16 mouse cellular contexts compared by ENCODE assay signal in genomic region chr5:64217816-64218602, GRCm38 (mm10).
DNase-seq lines count a peak whose midpoint lies in the region; ATAC-seq and TF ChIP-seq lines count a peak whose summit lies in the region.
"Had no signal": no experiment of that assay in that cellular context is flagged by ENCODE, and none has a peak within 500 bp of the region (broad histone marks: within the 10 kb centered on the region; RNA-seq: fewer than 3 reads in every experiment).

No protein-coding gene starts in this region.

- TF ChIP-seq POLR2A in CH12.LX (IDR thresholded peaks at IDR 0.05; ENCODE audit: low read depth, low read length): no peak
- no peak for TF ChIP-seq POLR2A in small intestine, adult 2 months (IDR thresholded peaks at IDR 0.05; ENCODE audit: low read depth, low read length)
- TF ChIP-seq POLR2A in cerebellum, adult 2 months (IDR thresholded peaks at IDR 0.05; ENCODE audit: borderline replicate concordance, insufficient read depth, low read length): no peak

- no peak overlapping the region for H3K4me2 ChIP-seq in heart, embryonic 16.5 days (ENCODE audit: low read depth, low read length)
- H3K4me2 ChIP-seq in CH12.LX (ENCODE audit: insufficient read depth, low read depth, poor library complexity, severe bottlenecking): 0 out of 2 replicates have a peak overlapping the region, but pooled peaks have one; percentile 6
- H3K4me2 ChIP-seq: embryonic facial prominence, embryonic 13.5 days; heart, embryonic 11.5 days; hindbrain, embryonic 14.5 days had no signal

- H3K27ac ChIP-seq in heart, embryonic 16.5 days (ENCODE audit: low read length): no peak overlapping the region
- no peak overlapping the region for H3K27ac ChIP-seq in CH12.LX (ENCODE audit: insufficient read depth, low read depth)
- H3K27ac ChIP-seq in small intestine, adult 2 months (ENCODE audit: insufficient read depth, low read depth, low read length): peak overlapping the region; percentile 92
- H3K27ac ChIP-seq in cerebellum, adult 2 months (ENCODE audit: insufficient read depth, low read length): no peak overlapping the region
- H3K27ac ChIP-seq: embryonic facial prominence, embryonic 13.5 days; hindbrain, embryonic 14.5 days had no signal

- dilution Hi-C loops in CH12.LX (cut with MboI; ENCODE audit: extremely low pct_ligation_motif_present, extremely low pct_unique_long_range_greater_than_20kb, low sequenced_read_pairs): no loop called here

- no peak overlapping the region for H3K4me3 ChIP-seq in heart, embryonic 16.5 days (ENCODE audit: low read length)
- no peak overlapping the region for H3K4me3 ChIP-seq in CH12.LX (replicated peaks in 1 of 3; ENCODE audit: low read depth in 2 of 3, low read length in 2 of 3, poor library complexity in 1 of 3)
- no peak overlapping the region for H3K4me3 ChIP-seq in small intestine, adult 2 months (ENCODE audit: low read depth, low read length)
- H3K4me3 ChIP-seq in cerebellum, adult 2 months (replicated peaks; ENCODE audit: insufficient read depth, low read depth, low read length): no peak overlapping the region
- H3K4me3 ChIP-seq: embryonic facial prominence, embryonic 13.5 days had no signal

- H3K4me1 ChIP-seq in heart, embryonic 16.5 days (ENCODE audit: control insufficient read depth, insufficient read depth, low read length): 0 out of 2 replicates have a peak, but pooled peaks cover 3% of the 10 kb centered on the region
- H3K4me1 ChIP-seq in CH12.LX (ENCODE audit: control insufficient read depth in 1 of 2, insufficient read depth in 2 of 2): peaks cover 15 to 42% of the 10 kb centered on the region in 2 experiments
- H3K4me1 ChIP-seq in small intestine, adult 2 months (ENCODE audit: control insufficient read depth, insufficient read depth, insufficient read length, low read length): peaks cover 13% of the 10 kb centered on the region; the same call in 1 of the 2 replicates
- H3K4me1 ChIP-seq in cerebellum, adult 2 months (ENCODE audit: control insufficient read depth, insufficient read depth, low read length): no peaks in the 10 kb centered on the region

- TF ChIP-seq CTCF in CH12.LX (conservative IDR thresholded peaks at IDR 0.05 in 1 of 2, IDR thresholded peaks at IDR 0.05 in 1 of 2; ENCODE audit: low read depth in 2 of 2, low read length in 2 of 2): no peak
- no peak for TF ChIP-seq CTCF in small intestine, adult 2 months (IDR thresholded peaks at IDR 0.05; ENCODE audit: extremely low read depth, insufficient read length, insufficient replicate concordance, low read depth, low read length)
- no peak for TF ChIP-seq CTCF in cerebellum, adult 2 months (IDR thresholded peaks at IDR 0.05; ENCODE audit: borderline replicate concordance, insufficient read depth, low read depth, low read length)

- no peak overlapping the region for H3K9ac ChIP-seq in heart, embryonic 16.5 days (ENCODE audit: low read length)
- H3K9ac ChIP-seq in CH12.LX (ENCODE audit: insufficient read depth, low read depth): no peak overlapping the region
- H3K9ac ChIP-seq: embryonic facial prominence, embryonic 13.5 days; hindbrain, embryonic 14.5 days had no signal

- ATAC-seq in heart, embryonic 16.5 days (replicated peaks; ENCODE audit: extremely low read depth, insufficient read depth, low FRiP score): peak; percentile 52; the same call in 1 of the 2 replicates
- ATAC-seq: Patski had no signal

- TF ChIP-seq EP300 in CH12.LX (IDR thresholded peaks at IDR 0.05; ENCODE audit: low read length): peak; percentile 12; the same call in 1 of the 2 replicates

- no peaks in the 10 kb centered on the region for H3K9me3 ChIP-seq in heart, embryonic 16.5 days (replicated peaks; ENCODE audit: control insufficient read depth, low read length)
- peaks cover 5% of the 10 kb centered on the region for H3K9me3 ChIP-seq in CH12.LX (replicated peaks; ENCODE audit: low read length)
- H3K9me3 ChIP-seq: embryonic facial prominence, embryonic 13.5 days had no signal

- H3K27me3 ChIP-seq in heart, embryonic 16.5 days (ENCODE audit: control insufficient read depth, insufficient read depth, low read length): no peaks in the 10 kb centered on the region
- H3K27me3 ChIP-seq in CH12.LX (replicated peaks): no peaks in the 10 kb centered on the region
- H3K27me3 ChIP-seq in small intestine, adult 2 months (ENCODE audit: control insufficient read depth, insufficient read depth, low read length): no peaks in the 10 kb centered on the region
- H3K27me3 ChIP-seq in cerebellum, adult 2 months (ENCODE audit: control insufficient read depth, insufficient read depth, low read length): no peaks in the 10 kb centered on the region
- H3K27me3 ChIP-seq: embryonic facial prominence, embryonic 13.5 days; Patski had no signal

- 67% methylated on average over 13 of the region's 13 CpGs for WGBS in heart, embryonic 16.5 days
- 20% methylated on average over 13 of the region's 13 CpGs for WGBS in small intestine, adult 2 months
- WGBS in cerebellum, adult 2 months: 84% methylated on average over 13 of the region's 13 CpGs

- in situ Hi-C loops in CH12.LX (cut with MboI; ENCODE audit: low pct_ligation_motif_present, low pct_unique_long_range_greater_than_20kb, low sequenced_read_pairs): no loop called here

- DNase-seq in heart, postnatal 36 days: no peak
- DNase-seq in CH12.LX (ENCODE audit: extremely low read depth): no peak
- peak; percentile 95 for DNase-seq in kidney, adult 9 months
- DNase-seq in ovary, postnatal 36 days (ENCODE audit: low spot score): no peak
- no peak for DNase-seq in cerebellum, adult 2 months
- DNase-seq in cerebellum, adult 8-10 months: no peak
- DNase-seq: adrenal gland, adult 2 months; cerebellum, adult 11 months; lung, adult 2 months; right cerebral cortex, postnatal 25 days had no signal

- H3K36me3 ChIP-seq in heart, embryonic 16.5 days (ENCODE audit: control insufficient read depth, insufficient read depth): no peaks in the 10 kb centered on the region
- H3K36me3 ChIP-seq in CH12.LX (replicated peaks in 1 of 2; ENCODE audit: control insufficient read depth in 1 of 2, insufficient read depth in 1 of 2, low read length in 1 of 2): peaks cover 0 to 38% of the 10 kb centered on the region in 2 experiments
- no peaks in the 10 kb centered on the region for H3K36me3 ChIP-seq in small intestine, adult 2 months (ENCODE audit: control insufficient read depth, insufficient read depth, low read length)
- H3K36me3 ChIP-seq: embryonic facial prominence, embryonic 13.5 days had no signal

- no peaks in the 10 kb centered on the region; the same call in 1 of the 2 replicates for H3K79me2 ChIP-seq in CH12.LX (replicated peaks; ENCODE audit: control insufficient read depth, extremely low read depth, insufficient read depth, poor library complexity, severe bottlenecking)

- intact Hi-C loops in heart, postnatal 36 days (cut with DNase I): no loop called here

- TF ChIP-seq RAD21 in CH12.LX (IDR thresholded peaks at IDR 0.05; ENCODE audit: low read depth, low read length): no peak

TF ChIP-seq in CH12.LX, 34 proteins besides CTCF, POLR2A, EP300 and RAD21:
- TF ChIP-seq BHLHE40 (IDR thresholded peaks at IDR 0.05; ENCODE audit: low read depth, low read length): peak; percentile 93
- no peak for TF ChIP-seq PAX5 (IDR thresholded peaks at IDR 0.05; ENCODE audit: low read length)
- no peak for TF ChIP-seq UBTF (IDR thresholded peaks at IDR 0.05; ENCODE audit: low read depth, low read length)
- no peak for TF ChIP-seq GABPA (IDR thresholded peaks at IDR 0.05; ENCODE audit: insufficient replicate concordance, low read depth, low read length)
- no peak for TF ChIP-seq ELF1 (IDR thresholded peaks at IDR 0.05; ENCODE audit: low read depth, low read length)
- no peak for TF ChIP-seq MYC (IDR thresholded peaks at IDR 0.05; ENCODE audit: low read depth, low read length)
- TF ChIP-seq TCF12 (IDR thresholded peaks at IDR 0.05; ENCODE audit: low read depth, low read length): peak; percentile 40; the same call in 1 of the 2 replicates
- TF ChIP-seq ETS1 (conservative IDR thresholded peaks at IDR 0.05; ENCODE audit: low read depth, low read length): peak; percentile 66
- TF ChIP-seq CHD2 (IDR thresholded peaks at IDR 0.05; ENCODE audit: low read length): 0 out of 2 replicates have a peak, but pooled peaks have one; percentile 11
- TF ChIP-seq HCFC1 (IDR thresholded peaks at IDR 0.05; ENCODE audit: low read depth, low read length): no peak
- TF ChIP-seq MEF2A (IDR thresholded peaks at IDR 0.05; ENCODE audit: borderline replicate concordance, low read depth, low read length): 0 out of 2 replicates have a peak, but pooled peaks have one; percentile 37
TF ChIP-seq in CH12.LX: peak in this region for 5.
